Mouse (Mus musculus): ENCODE data around the gene Pten.
"Not testable (repeated sequence)": the region's sequence is repeated elsewhere in the genome, so short reads cannot be mapped to it uniquely, and the experiment has no call there.

Pten gene

GRCm38 (mm10) chr19:32807610-32808009 lies 50.3 kb downstream of the Pten start:
- no peak for DNase-seq (ENCODE audit: low spot score in 2 of 2)

GRCm38 (mm10) chr19:32808690-32809089 lies 51.4 kb downstream of the Pten start:
- DNase-seq (ENCODE audit: low spot score in 2 of 2), result no peak

- no peak for DNase-seq (ENCODE audit: low spot score in 2 of 2)
Observed at GRCm38 (mm10) chr19:32809117-32809516, 51.8 kb downstream of the Pten start.

GRCm38 (mm10) chr19:32818759-32819158 lies 61.5 kb downstream of the Pten start:
- no peak for DNase-seq (ENCODE audit: low spot score in 2 of 2)

- DNase-seq (ENCODE audit: low spot score in 2 of 2), result not testable (repeated sequence)
Observed at GRCm38 (mm10) chr19:32822959-32823358, 65.7 kb downstream of the Pten start.

- no peak for DNase-seq (ENCODE audit: low spot score in 2 of 2)
Observed at GRCm38 (mm10) chr19:32826616-32827015, 69.3 kb downstream of the Pten start.

- DNase-seq (ENCODE audit: low spot score in 2 of 2), result no peak
Observed at GRCm38 (mm10) chr19:32829871-32830270, 72.6 kb downstream of the Pten start.

GRCm38 (mm10) chr19:32831286-32831685 lies 74.0 kb downstream of the Pten start:
- DNase-seq (ENCODE audit: low spot score in 2 of 2), result no peak

GRCm38 (mm10) chr19:32840491-32840890 lies 83.2 kb downstream of the Pten start:
- DNase-seq (ENCODE audit: low spot score in 2 of 2), result no peak

- no peak for DNase-seq (ENCODE audit: low spot score in 2 of 2)
Observed at GRCm38 (mm10) chr19:32844486-32844885, 87.2 kb downstream of the Pten start.

- DNase-seq (ENCODE audit: low spot score in 2 of 2), result no peak
Observed at GRCm38 (mm10) chr19:32848041-32848440, 90.7 kb downstream of the Pten start.

- no peak for DNase-seq (ENCODE audit: low spot score in 2 of 2)
Observed at GRCm38 (mm10) chr19:32852306-32852705, 95.0 kb downstream of the Pten start.

- no peak for DNase-seq (ENCODE audit: low spot score in 2 of 2)
Observed at GRCm38 (mm10) chr19:32861675-32862575, 104.6 kb downstream of the Pten start.

- DNase-seq (ENCODE audit: low spot score in 2 of 2), result no peak
Observed at GRCm38 (mm10) chr19:32866765-32867164, 109.5 kb downstream of the Pten start.

GRCm38 (mm10) chr19:32867181-32867897 lies 110.0 kb downstream of the Pten start:
- DNase-seq (ENCODE audit: low spot score in 2 of 2), result no peak

GRCm38 (mm10) chr19:32868560-32868959 lies 111.3 kb downstream of the Pten start:
- no peak for DNase-seq (ENCODE audit: low spot score in 2 of 2)

GRCm38 (mm10) chr19:32869053-32869680 lies 111.9 kb downstream of the Pten start:
- DNase-seq (ENCODE audit: low spot score in 2 of 2), result no peak

- no peak for DNase-seq (ENCODE audit: low spot score in 2 of 2)
Observed at GRCm38 (mm10) chr19:32873904-32874637, 116.8 kb downstream of the Pten start.
